Mouse (Mus musculus): Measurements from ENCODE around the gene Fancc.

- TF ChIP-seq POLR2A (IDR thresholded peaks at IDR 0.05; ENCODE audit: insufficient read length, low read depth) (no peak), CEBPB (IDR thresholded peaks at IDR 0.05; ENCODE audit: insufficient read depth, poor library complexity, severe bottlenecking) (no peak), TCF12 (IDR thresholded peaks at IDR 0.05; ENCODE audit: insufficient read depth, poor library complexity, severe bottlenecking) (no peak), E2F4 (IDR thresholded peaks at IDR 0.05; ENCODE audit: insufficient read depth) (no peak), MYOD1 (IDR thresholded peaks at IDR 0.05; ENCODE audit: control insufficient read depth in 1 of 3, insufficient read length in 2 of 3, low read depth in 2 of 3) (no peak)
These were observed 164.3 kb downstream of the Fancc start for GRCm38 (mm10) chr13:63332576-63333300.

All from myocyte (in vitro differentiated cells).